Mouse (Mus musculus): ENCODE data around the gene Vmn1r40.

The Vmn1r40 gene

GRCm38 (mm10) chr6:89707240-89707639 is at the start of gene Vmn1r40:
Gene Vmn1r40 (plus strand): TSS chr6:89707540.
- DNase-seq (ENCODE audit: low read depth), result no peak

GRCm38 (mm10) chr6:89658342-89658741 is 49.0 kb upstream of the Vmn1r40 start:
- DNase-seq (ENCODE audit: low read depth), result no peak

- DNase-seq (ENCODE audit: low read depth), result no peak
Observed at GRCm38 (mm10) chr6:89658931-89659330, 48.4 kb upstream of the Vmn1r40 start.

GRCm38 (mm10) chr6:89659692-89660423 is 47.5 kb upstream of the Vmn1r40 start:
- peak; percentile 32 for DNase-seq (ENCODE audit: low read depth)

- no peak for DNase-seq (ENCODE audit: low read depth)
Observed at GRCm38 (mm10) chr6:89660490-89660889, 46.9 kb upstream of the Vmn1r40 start.

- DNase-seq (ENCODE audit: low read depth), result no peak
Observed at GRCm38 (mm10) chr6:89662521-89662920, 44.8 kb upstream of the Vmn1r40 start.

- DNase-seq (ENCODE audit: low read depth), result no peak
Observed at GRCm38 (mm10) chr6:89665155-89665554, 42.2 kb upstream of the Vmn1r40 start.

- DNase-seq (ENCODE audit: low read depth), result no peak
Observed at GRCm38 (mm10) chr6:89665667-89666066, 41.7 kb upstream of the Vmn1r40 start.

GRCm38 (mm10) chr6:89666976-89667375 is 40.4 kb upstream of the Vmn1r40 start:
- DNase-seq (ENCODE audit: low read depth), result no peak

- DNase-seq (ENCODE audit: low read depth), result no peak
Observed at GRCm38 (mm10) chr6:89669556-89669955, 37.8 kb upstream of the Vmn1r40 start.

- no peak for DNase-seq (ENCODE audit: low read depth)
Observed at GRCm38 (mm10) chr6:89671431-89671830, 35.9 kb upstream of the Vmn1r40 start.

- no peak for DNase-seq (ENCODE audit: low read depth)
Observed at GRCm38 (mm10) chr6:89672641-89673040, 34.7 kb upstream of the Vmn1r40 start.

GRCm38 (mm10) chr6:89673135-89673780 is 34.1 kb upstream of the Vmn1r40 start:
- no peak for DNase-seq (ENCODE audit: low read depth)

GRCm38 (mm10) chr6:89678522-89678921 is 28.8 kb upstream of the Vmn1r40 start:
- no peak for DNase-seq (ENCODE audit: low read depth)

- DNase-seq (ENCODE audit: low read depth), result peak; percentile 68
Observed at GRCm38 (mm10) chr6:89679291-89679835, 28.0 kb upstream of the Vmn1r40 start.

GRCm38 (mm10) chr6:89680155-89680554 is 27.2 kb upstream of the Vmn1r40 start:
- peak; percentile 67 for DNase-seq (ENCODE audit: low read depth)

GRCm38 (mm10) chr6:89684231-89684630 is 23.1 kb upstream of the Vmn1r40 start:
- no peak for DNase-seq (ENCODE audit: low read depth)

GRCm38 (mm10) chr6:89687100-89687499 is 20.2 kb upstream of the Vmn1r40 start:
- no peak for DNase-seq (ENCODE audit: low read depth)

- no peak for DNase-seq (ENCODE audit: low read depth)
Observed at GRCm38 (mm10) chr6:89706624-89707023, 716 bp upstream of the Vmn1r40 start.

- no peak for DNase-seq (ENCODE audit: low read depth)
Observed at GRCm38 (mm10) chr6:89718051-89718450, 10.7 kb downstream of the Vmn1r40 start.

- no peak for DNase-seq (ENCODE audit: low read depth)
Observed at GRCm38 (mm10) chr6:89740466-89740865, 33.1 kb downstream of the Vmn1r40 start, which contains the start of gene Vmn1r41. Gene Vmn1r41 (plus strand): TSS chr6:89740766.

GRCm38 (mm10) chr6:89742811-89743210 is 35.5 kb downstream of the Vmn1r40 start:
- no peak for DNase-seq (ENCODE audit: low read depth)
